Mouse (Mus musculus) urinary bladder, postnatal 14 days (tissue): ENCODE measurements around the gene Tceal6.
"Not testable (repeated sequence)": the region's sequence is repeated elsewhere in the genome, so short reads cannot be mapped to it uniquely, and the experiment has no call there.

ENCODE experiments used
- DNase-seq: peaks from one replicate; pipeline ENCODE4 v3.0.0; 2021; ENCODE audit warnings: low spot score

Tceal6 gene

DNA sequence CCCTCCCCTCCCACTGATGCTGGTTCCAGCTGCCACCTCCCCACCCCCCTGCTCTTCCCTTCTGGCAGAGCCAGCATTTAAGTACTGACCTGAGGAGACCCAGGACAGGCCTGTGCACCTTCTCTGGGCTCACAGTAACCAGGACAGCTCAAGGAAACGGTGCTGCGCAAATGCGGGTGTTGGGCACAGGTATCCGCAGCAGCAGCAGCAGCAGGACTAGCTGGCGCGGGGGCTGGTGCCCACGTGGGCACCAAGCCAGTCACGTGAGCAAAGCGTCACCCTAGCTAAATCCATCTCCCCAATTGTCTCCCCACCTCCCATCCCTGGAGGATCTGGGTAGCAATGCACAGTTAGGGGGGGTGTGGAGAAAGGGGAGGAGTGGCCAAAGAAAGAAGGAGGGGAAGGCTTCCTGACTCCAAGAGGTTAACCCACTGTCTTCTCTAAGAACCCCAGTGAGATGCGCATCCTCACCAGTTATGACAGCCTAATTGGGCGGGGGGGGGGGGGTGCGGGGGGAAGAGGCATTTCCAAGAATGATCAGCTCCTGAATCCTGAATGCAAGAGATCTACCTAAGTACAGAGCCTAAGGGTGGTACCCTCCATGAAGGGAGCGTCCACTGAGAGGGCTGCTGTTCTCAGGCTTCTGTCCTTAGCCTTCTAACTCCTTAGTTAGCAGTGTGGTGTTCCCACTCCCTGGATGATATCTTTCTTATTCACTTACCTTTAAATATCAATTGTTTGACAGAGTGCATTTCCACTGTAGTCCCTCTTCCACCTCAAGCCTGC lies at the start of gene Tceal6:
Gene Tceal6 (minus strand): TSS at position 252 of the 786 bp plus-strand sequence.
- no peak for DNase-seq

DNA sequence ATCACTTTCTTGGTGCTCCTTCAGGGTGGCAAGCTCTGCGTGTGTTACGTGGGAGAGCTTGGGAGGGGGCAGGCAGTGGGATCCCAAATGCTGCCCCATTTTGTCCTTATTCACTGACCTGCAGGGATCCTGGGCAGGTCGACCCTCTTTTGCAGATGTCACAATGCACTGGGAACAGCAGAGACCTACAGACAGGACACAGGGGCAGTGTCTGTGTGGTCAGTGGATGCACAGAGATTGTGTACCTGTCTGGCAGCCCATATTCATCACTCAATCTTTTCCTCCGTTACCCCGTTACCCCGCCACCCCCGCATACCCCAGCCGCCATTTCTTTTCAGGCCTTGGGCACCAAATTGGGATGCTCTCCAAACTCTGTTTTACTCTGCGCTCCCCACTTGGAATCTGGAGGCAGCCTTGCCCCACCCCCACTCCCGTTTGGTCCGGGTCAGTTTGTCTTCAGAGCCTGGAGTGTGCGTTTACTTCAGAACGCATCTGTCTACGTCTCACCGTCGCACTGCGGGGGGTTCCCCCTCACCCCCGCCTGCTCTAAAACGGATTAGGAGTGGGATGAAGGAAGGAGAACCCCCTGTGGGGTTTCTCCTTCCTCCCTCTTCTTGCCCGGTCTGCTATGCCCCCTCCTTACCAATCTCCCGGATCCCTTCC lies 583 bp downstream of the Tceal6 start:
- not testable (repeated sequence) for DNase-seq

DNA sequence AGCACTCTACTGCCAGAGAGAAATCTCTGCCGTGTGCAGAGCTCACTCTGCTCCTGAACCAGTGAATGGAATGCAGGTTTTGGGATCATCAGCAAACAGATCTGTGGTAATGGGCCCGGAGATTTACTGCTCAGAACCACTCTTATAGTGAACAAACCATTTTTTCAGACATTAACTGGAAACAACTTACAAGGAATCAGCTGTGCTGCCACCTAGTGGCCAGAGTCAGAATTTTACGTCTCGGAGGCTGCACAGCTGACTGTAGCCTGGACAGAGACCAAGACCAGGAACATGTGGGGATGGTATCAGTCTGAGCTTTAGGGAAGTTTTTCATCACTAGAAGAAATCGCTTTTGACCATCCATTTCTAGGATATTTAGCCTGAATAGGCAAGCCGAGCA lies 20.6 kb downstream of the Tceal6 start:
- DNase-seq = not testable (repeated sequence)

DNA sequence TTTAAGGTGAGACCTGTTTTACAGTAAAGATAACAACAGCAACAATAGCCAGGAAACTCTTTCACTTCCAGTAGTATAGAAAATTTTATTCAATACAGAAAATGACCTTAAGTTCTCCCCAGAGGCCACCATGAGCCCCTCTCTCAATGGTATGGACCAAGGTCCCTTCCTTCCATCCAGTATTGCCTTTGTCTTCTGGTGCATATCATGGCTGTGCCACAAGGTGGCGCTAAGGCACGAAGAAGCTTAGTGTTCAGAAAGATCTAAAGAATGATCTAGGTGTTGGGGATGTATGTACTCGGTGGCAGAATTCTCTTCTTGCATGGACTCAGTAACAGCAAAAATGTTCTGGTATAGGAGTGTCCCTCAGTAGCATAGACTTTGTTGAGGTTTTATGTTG lies 21.8 kb downstream of the Tceal6 start:
- DNase-seq = not testable (repeated sequence)

DNA sequence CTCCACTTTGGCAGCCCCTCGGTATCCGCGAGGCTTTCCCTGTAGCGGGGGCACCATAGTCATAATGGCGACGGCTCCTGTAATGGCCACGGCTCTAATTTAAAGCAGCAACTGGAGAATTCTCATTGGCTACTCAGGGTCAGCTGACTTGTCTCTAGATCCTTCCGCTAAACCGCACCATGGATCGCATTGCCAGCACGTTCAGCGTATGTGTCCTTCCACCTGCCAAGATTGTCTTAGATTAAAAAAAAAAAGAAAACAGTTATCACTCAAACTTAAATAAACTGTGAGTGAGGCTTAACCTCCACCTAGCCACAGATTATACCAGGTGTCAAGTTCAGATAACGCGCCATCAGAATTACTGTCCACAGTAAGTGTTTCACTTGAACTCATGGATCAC lies 33.0 kb downstream of the Tceal6 start, which contains the start of gene Gm15023:
Gene Gm15023 (minus strand): TSS at position 101 of the 400 bp plus-strand sequence.
- not testable (repeated sequence) for DNase-seq
